Mouse (Mus musculus) heart, embryonic 16.5 days (tissue): ENCODE measurements around the gene Cic. TPM values are rescaled to one million over a fixed set of nuclear protein-coding genes. Genes with fewer than 3 reads are reported as not detected.

Experiments used
- ATAC-seq: fragments of 200-750 bp; cut with Nextera tagmentation; replicated peaks from 2 replicates; pipeline ENCODE4 v1.8.0; 2017; ENCODE audit warnings: moderate number of reproducible peaks; ENCODE audit not compliant: insufficient read depth, low FRiP score; ENCODE audit errors: extremely low read depth
- H3K27ac ChIP-seq: fragments of 300-500 bp; sonication (generic); 2 replicates; pipeline ENCODE4 v1.5.1; 2014; ENCODE audit warnings: mild to moderate bottlenecking, low read length, control low read depth, moderate library complexity
- H3K27me3 ChIP-seq: fragments of 300-500 bp; sonication (generic); 2 replicates; pipeline ENCODE4 v1.6.1; 2014; ENCODE audit warnings: low read length, mixed read lengths; ENCODE audit not compliant: control insufficient read depth, insufficient read depth
- H3K36me3 ChIP-seq: fragments of 300-500 bp; sonication (generic); 2 replicates; pipeline ENCODE4 v1.6.1; 2014; ENCODE audit not compliant: control insufficient read depth, insufficient read depth
- H3K4me1 ChIP-seq: fragments of 300-500 bp; sonication (generic); 2 replicates; pipeline ENCODE4 v1.6.1; 2014; ENCODE audit warnings: low read length, mixed read lengths; ENCODE audit not compliant: control insufficient read depth, insufficient read depth
- H3K4me2 ChIP-seq: fragments of 300-500 bp; sonication (generic); 2 replicates; pipeline ENCODE4 v1.6.1; 2014; ENCODE audit warnings: low read depth, mild to moderate bottlenecking, control low read depth, low read length
- H3K4me3 ChIP-seq: fragments of 300-500 bp; sonication (generic); 2 replicates; pipeline ENCODE4 v1.5.1; 2014; ENCODE audit warnings: mild to moderate bottlenecking, control low read depth, low read length
- H3K9ac ChIP-seq: fragments of 300-500 bp; sonication (generic); 2 replicates; pipeline ENCODE4 v1.6.1; 2014; ENCODE audit warnings: low read length, control low read depth
- H3K9me3 ChIP-seq: fragments of 300-500 bp; sonication (generic); replicated peaks from 2 replicates; pipeline ENCODE4 v1.6.1; 2016; ENCODE audit warnings: low read length; ENCODE audit not compliant: control insufficient read depth
- WGBS: fragments of 180-500 bp; shearing (Covaris S2); extraction: QIAGEN DNeasy Blood & Tissue Kit; methylation state at CpG from one replicate; pipeline ENCODE4 v1.1.7; 2014; 5-methylcytosine and 5-hydroxymethylcytosine counted together
- polyA plus RNA-seq: library from polyadenylated mRNA; unstranded; fragments of >200 nt; fragmentation: Nextera tagmentation; extraction: Ambion mirVana; gene quantifications from 2 replicates; pipeline ENCODE4 v1.2.1, GENCODE M21; 2015

Gene Cic
- polyA plus RNA-seq, 1 experiment from 2014 or later, result 24.7 TPM

DNA sequence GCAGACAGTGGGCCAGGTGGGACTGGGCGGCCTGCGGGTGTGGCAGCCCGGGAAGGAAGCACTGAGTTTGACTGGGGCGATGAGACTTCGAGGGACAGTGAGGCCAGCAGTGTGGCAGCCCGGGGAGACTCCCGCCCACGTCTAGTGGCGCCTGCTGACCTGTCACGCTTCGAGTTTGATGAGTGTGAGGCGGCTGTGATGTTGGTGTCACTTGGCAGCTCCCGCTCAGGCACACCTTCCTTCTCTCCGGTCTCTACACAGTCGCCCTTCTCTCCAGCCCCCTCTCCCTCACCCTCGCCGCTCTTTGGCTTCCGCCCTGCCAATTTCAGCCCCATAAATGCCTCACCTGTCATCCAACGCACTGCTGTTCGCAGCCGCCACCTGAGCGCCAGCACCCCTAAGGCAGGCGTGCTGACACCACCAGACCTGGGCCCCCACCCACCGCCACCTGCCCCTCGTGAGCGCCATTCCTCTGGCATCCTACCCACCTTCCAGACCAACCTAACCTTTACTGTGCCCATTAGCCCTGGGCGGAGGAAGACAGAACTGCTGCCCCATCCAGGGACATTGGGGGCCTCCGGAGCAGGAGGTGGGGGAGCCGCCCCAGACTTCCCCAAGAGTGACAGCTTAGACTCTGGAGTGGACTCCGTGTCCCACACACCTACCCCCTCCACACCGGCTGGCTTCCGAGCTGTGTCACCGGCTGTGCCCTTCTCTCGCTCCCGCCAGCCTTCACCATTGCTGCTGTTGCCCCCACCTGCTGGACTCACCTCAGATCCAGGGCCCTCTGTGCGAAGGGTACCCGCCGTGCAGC lies 5.1 kb downstream of the Cic start:
- Histone ChIP-seq H3K9ac (no peak overlapping the region), H3K9me3 (no peaks in the 10 kb centered on the region), H3K4me3 (no peak overlapping the region), H3K4me1 (peaks cover 56% of the 10 kb centered on the region), H3K36me3 (0 out of 2 replicates have a peak, but pooled peaks cover 5% of the 10 kb centered on the region), H3K27ac (no peak overlapping the region), H3K27me3 (no peaks in the 10 kb centered on the region), H3K4me2 (no peak overlapping the region)
- WGBS, result 80% methylated on average over 38 of the region's 38 CpGs
- no peak for ATAC-seq

DNA sequence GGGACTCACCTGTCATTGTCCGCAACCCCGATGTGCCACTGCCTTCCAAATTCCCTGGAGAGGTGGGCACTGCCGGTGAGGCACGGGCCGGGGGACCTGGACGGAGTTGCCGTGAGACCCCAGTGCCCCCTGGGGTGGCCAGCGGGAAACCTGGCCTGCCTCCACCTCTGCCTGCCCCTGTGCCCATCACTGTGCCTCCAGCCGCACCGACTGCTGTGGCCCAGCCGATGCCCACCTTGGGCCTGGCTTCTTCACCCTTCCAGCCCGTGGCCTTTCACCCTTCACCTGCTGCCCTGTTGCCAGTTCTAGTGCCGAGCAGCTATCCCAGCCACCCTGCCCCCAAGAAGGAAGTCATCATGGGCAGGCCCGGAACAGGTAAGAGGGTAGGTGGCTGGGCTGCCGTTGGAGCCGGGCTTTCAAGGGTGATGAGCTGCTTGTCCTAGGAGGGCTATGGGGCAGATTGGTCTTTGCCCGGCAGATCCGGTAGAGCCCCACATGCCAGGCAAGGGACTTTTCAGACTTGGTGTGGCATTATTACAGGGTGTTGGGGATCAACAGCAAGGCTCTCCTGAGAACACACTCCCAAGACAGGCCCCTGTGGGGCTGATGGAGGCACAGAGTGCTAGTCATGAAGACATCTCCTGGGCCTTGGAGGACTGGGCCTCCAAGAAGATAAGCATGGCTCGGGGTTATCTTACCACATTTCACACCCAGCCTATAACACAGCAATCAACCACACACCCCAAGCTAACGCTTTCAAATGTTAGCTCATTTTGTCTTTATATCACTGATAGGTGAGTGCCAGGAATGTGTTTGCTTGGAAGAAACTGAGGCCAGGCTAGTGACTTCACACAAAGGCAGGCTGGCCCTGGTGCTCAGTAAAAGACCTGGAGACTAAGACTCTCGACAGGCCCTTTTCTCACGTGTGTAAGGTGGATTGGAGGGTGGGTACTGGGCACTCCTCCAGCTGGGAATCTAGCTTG lies 6.0 kb downstream of the Cic start:
- no peak overlapping the region for H3K4me2 ChIP-seq
- peaks cover 61% of the 10 kb centered on the region for H3K4me1 ChIP-seq
- no peaks in the 10 kb centered on the region for H3K9me3 ChIP-seq
- H3K27ac ChIP-seq, result peak overlapping the region; percentile 40; the same call in 1 of the 2 replicates
- 79% methylated on average over 22 of the region's 22 CpGs for WGBS
- H3K4me3 ChIP-seq, result no peak overlapping the region
- no peak for ATAC-seq
- no peaks in the 10 kb centered on the region for H3K27me3 ChIP-seq
- H3K36me3 ChIP-seq, result 0 out of 2 replicates have a peak, but pooled peaks cover 5% of the 10 kb centered on the region
- H3K9ac ChIP-seq, result peak overlapping the region; percentile 32; the same call in 1 of the 2 replicates

- WGBS, result 45% methylated on average over 5 of the region's 5 CpGs
- Histone ChIP-seq H3K9me3 (no peaks in the 10 kb centered on the region), H3K4me1 (peaks cover 54% of the 10 kb centered on the region), H3K4me2 (no peak overlapping the region), H3K9ac (peak overlapping the region; percentile 64; the same call in 1 of the 2 replicates), H3K4me3 (no peak overlapping the region), H3K27ac (peak overlapping the region; percentile 40; the same call in 1 of the 2 replicates), H3K27me3 (no peaks in the 10 kb centered on the region), H3K36me3 (0 out of 2 replicates have a peak, but pooled peaks cover 5% of the 10 kb centered on the region)
- ATAC-seq, result no peak
These were observed 7.1 kb downstream of the Cic start for GRCm38 (mm10) chr7:25274571-25274970.

DNA sequence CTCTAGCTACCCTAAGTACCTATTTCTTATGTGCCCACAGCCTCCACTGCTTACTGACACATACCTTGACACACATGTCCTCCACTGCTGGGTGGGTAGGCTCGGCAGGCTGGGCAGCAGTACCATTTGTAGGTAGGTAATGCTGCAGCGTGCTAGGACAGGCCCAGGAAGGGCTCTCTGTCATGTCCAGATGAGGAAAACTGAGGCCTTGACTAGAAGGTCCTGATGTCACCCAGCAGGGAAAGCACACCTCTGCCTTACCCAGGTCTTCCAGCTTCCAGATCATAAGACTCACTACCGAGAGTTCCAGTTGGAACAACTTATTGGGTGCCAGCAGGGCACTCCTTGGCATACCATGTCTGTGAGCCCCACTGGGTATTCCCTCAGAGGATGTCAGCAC lies 7.5 kb downstream of the Cic start:
- no peak for ATAC-seq
- peaks cover 53% of the 10 kb centered on the region for H3K4me1 ChIP-seq
- H3K4me3 ChIP-seq, result no peak overlapping the region
- 0 out of 2 replicates have a peak, but pooled peaks cover 5% of the 10 kb centered on the region for H3K36me3 ChIP-seq
- H3K4me2 ChIP-seq, result no peak overlapping the region
- no peaks in the 10 kb centered on the region for H3K9me3 ChIP-seq
- peak overlapping the region; percentile 64; the same call in 1 of the 2 replicates for H3K9ac ChIP-seq
- 91% methylated on average over 3 of the region's 3 CpGs for WGBS
- peak overlapping the region; percentile 40 for H3K27ac ChIP-seq
- no peaks in the 10 kb centered on the region for H3K27me3 ChIP-seq

DNA sequence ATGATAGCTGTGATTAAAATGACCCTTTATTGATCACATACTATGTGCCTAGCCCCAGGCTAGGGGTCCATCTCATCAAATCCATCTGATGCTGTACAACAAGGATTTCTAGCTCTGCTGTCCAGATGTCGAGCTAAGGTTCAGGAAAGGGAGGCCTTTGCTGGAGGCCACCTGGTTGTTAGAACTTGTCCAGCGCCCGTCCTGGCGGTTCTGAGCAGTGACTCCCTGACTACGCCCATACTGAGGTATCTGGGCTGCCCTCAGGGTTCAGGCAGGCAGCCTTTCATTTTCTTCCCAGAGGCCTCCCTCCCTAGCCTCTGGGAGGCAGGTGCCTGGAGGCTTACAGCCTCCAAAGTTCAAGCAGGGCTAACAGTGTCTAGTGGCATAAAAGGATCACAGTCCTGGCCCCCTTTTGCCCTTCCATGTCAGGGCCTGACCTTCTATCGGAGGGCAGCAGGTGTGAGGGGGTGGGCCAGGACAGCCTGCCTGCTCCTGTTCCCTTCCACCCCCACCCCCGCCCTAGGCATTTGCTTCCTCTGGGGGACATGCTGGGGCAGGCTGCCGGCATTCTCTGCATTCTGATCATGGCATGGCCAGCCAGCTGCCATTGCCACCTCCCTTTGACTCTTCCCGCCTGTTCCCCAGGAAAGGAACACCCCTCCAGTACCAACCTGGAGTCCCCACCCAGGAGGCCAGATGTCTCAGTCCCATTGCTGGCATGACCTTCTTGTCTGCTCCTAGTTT lies 8.2 kb downstream of the Cic start:
- Histone ChIP-seq H3K4me2 (peak overlapping the region; percentile 7), H3K4me3 (no peak overlapping the region), H3K9ac (peak overlapping the region; percentile 64), H3K9me3 (no peaks in the 10 kb centered on the region), H3K36me3 (0 out of 2 replicates have a peak, but pooled peaks cover 5% of the 10 kb centered on the region), H3K4me1 (peaks cover 58% of the 10 kb centered on the region), H3K27ac (peak overlapping the region; percentile 100), H3K27me3 (no peaks in the 10 kb centered on the region)
- WGBS, result 36% methylated on average over 9 of the region's 9 CpGs
- ATAC-seq, result no peak

DNA sequence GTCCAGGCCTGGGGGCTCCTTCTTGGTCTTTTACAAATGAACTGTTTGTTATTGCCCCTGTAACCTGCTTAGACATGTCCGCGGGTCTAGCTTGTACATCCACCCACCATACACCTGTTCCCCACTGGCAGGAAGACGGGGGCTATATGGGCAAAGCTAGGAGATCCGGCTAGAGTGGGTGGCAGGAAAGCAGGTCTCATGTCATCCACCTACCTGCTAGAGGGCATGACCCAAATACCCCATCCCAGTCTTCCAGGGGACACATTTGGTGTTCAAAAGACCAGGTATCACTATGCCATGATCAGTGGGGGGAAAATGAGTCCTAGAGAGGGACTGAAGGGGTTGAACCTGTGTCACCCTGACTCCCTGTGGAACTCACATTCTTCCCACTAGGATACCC lies 9.9 kb downstream of the Cic start:
- Histone ChIP-seq H3K4me3 (no peak overlapping the region), H3K27ac (peak overlapping the region; percentile 100), H3K4me1 (peaks cover 66% of the 10 kb centered on the region), H3K9ac (peak overlapping the region; percentile 91), H3K9me3 (no peaks in the 10 kb centered on the region), H3K27me3 (no peaks in the 10 kb centered on the region), H3K4me2 (peak overlapping the region; percentile 95), H3K36me3 (no peaks in the 10 kb centered on the region)
- 74% methylated on average over 4 of the region's 4 CpGs for WGBS
- no peak for ATAC-seq

DNA sequence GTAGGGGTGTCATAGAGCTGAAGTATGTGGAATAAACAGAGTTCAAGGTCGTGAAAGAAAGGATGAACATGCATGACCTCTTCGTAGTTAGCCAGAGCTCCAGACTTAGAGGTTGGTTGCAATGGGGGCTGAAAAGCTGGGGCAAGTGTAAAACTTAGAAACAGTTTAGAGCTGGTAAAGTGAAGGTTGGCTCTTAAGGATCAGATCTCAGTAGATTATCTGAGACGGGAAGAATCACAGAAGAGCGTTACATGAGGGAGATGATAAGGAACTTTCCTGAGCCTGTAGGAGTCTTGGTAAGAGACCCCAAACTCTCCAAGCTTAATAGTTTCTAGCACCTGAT lies 10.5 kb downstream of the Cic start:
- H3K4me3 ChIP-seq, result peak overlapping the region; percentile 81
- H3K4me1 ChIP-seq, result peaks cover 66% of the 10 kb centered on the region
- H3K9ac ChIP-seq, result peak overlapping the region; percentile 91
- ATAC-seq, result no peak
- H3K27me3 ChIP-seq, result no peaks in the 10 kb centered on the region
- peak overlapping the region; percentile 100 for H3K27ac ChIP-seq
- WGBS, result 4% methylated on average over 4 of the region's 4 CpGs
- H3K36me3 ChIP-seq, result no peaks in the 10 kb centered on the region
- peak overlapping the region; percentile 95 for H3K4me2 ChIP-seq
- no peaks in the 10 kb centered on the region for H3K9me3 ChIP-seq

GRCm38 (mm10) chr7:25278341-25279075 lies 11.0 kb downstream of the Cic start:
- under 1% methylated on average over 53 of the region's 60 CpGs for WGBS
- Histone ChIP-seq H3K9me3 (no peaks in the 10 kb centered on the region), H3K4me1 (peaks cover 69% of the 10 kb centered on the region), H3K9ac (peak overlapping the region; percentile 91), H3K36me3 (no peaks in the 10 kb centered on the region), H3K27ac (peak overlapping the region; percentile 100), H3K27me3 (no peaks in the 10 kb centered on the region), H3K4me3 (peak overlapping the region; percentile 81), H3K4me2 (peak overlapping the region; percentile 95)
- peak; percentile 47 for ATAC-seq
